Mouse (Mus musculus): ENCODE results near the gene Olfr1222. TPM values are rescaled to one million over a fixed set of nuclear protein-coding genes. Genes with fewer than 3 reads are reported as not detected.
"Not testable (repeated sequence)": the region's sequence is repeated elsewhere in the genome, so short reads cannot be mapped to it uniquely, and the experiment has no call there.

The Olfr1222 gene
- not detected for total RNA-seq (2021)
- long read RNA-seq, experiment 1 = 0 reads
- long read RNA-seq, experiment 2 = 0 reads

DNA sequence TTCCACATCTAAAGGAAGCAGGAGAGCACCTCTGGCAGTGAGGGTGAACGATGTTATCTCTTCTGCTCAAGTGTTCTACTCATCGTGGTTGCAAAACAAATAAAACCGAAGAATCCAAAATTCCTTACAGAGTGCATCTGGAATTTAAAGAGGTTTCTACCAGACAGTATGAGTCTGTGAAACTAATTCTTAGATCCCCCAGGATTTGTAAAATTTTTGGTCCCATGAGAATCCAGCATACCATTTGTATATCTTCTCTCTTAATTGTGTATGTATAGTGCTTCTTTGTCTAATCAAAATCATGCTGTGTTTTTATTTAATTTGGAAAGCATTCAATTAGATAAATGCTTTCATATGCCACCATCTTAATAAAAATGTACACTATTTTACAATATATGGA, at the start of gene Olfr1222:
TSS of gene Olfr1222 (minus strand) at position 101 of the 400 bp plus-strand sequence.
- intact Hi-C loops (cut with DNase I) = no loop called here
- Histone ChIP-seq H3K4me3 (no peak within 1 kb of the TSS), H3K27ac (no peak within 1 kb of the TSS)
- DNase-seq (ENCODE audit: extremely low spot score in 1 of 2, low spot score in 2 of 2) = no peak
- TF ChIP-seq CTCF (IDR thresholded peaks at IDR 0.05) = no peak

DNA sequence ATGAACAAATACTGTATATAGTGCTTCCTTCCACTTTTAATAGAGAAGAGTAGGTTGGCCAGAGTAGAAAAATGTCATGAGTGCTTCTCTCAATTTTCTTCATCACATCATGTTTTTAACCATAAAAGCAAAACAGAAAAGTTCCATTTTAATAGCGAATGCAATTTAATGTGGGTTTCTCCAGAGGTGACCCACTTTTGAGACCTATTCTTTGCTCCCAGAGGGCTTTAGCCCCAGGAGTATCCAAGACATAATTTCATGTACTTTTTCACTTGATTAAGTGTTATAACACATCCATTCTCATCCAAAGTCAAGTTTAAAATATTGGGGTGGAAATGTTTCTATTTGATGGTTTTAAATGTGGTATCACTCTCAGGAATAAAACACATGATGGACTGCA, 41.7 kb upstream of the Olfr1222 start, which contains the start of gene Olfr1225:
TSS of gene Olfr1225 (minus strand) at position 101 of the 400 bp plus-strand sequence.
- H3K27ac ChIP-seq = no peak within 1 kb of the TSS
- DNase-seq (ENCODE audit: extremely low spot score in 1 of 2, low spot score in 2 of 2) = no peak
- H3K4me3 ChIP-seq = no peak within 1 kb of the TSS
- intact Hi-C loops (cut with DNase I) = no loop called here
- TF ChIP-seq CTCF (IDR thresholded peaks at IDR 0.05) = no peak

DNA sequence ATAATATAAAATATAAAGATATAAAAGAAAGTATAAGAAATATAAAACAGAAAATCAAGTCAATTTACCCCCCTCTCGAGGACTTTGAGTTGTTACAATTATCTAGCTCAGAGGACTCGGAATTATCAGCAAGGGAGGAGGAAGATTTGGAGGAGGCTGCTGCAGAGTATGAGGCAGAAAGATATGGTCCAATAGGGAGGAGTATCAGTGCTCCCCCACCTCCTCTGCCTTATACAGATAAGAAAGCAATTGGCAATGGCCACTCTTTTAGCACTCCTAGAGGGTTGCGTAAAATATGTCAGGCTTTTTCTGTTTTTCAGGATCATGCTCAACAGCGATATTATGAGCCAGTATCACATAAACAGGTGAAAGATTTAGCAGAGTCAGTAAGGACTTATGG, 31.9 kb upstream of the Olfr1222 start:
- H3K27ac ChIP-seq; intact Hi-C loops (cut with DNase I); H3K4me3 ChIP-seq; DNase-seq (ENCODE audit: extremely low spot score in 1 of 2, low spot score in 2 of 2): not testable (repeated sequence)

DNA sequence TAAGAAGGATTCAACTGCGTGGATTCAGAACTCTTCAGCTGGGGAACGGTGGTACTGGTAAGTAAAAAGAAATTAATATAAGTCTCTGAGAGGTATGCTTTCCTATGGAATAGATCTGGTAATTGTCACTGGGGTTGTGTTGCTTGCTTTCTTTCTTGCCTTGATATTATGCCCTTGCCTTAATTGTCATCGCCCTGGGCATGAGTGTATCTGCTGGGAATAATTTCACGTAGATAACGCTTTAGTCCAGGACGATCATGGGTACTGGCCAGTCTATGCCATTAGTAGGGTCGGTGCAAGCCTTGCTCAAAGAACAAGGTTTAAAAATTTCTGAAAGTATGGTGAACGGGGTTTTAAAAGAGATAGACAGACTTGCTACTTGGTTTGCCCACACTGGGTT, 31.1 kb upstream of the Olfr1222 start, which contains the start of gene Olfr1224-ps1:
TSS of gene Olfr1224-ps1 (minus strand) at position 101 of the 400 bp plus-strand sequence.
- DNase-seq (ENCODE audit: extremely low spot score in 1 of 2, low spot score in 2 of 2); H3K27ac ChIP-seq; intact Hi-C loops (cut with DNase I); H3K4me3 ChIP-seq: not testable (repeated sequence)

DNA sequence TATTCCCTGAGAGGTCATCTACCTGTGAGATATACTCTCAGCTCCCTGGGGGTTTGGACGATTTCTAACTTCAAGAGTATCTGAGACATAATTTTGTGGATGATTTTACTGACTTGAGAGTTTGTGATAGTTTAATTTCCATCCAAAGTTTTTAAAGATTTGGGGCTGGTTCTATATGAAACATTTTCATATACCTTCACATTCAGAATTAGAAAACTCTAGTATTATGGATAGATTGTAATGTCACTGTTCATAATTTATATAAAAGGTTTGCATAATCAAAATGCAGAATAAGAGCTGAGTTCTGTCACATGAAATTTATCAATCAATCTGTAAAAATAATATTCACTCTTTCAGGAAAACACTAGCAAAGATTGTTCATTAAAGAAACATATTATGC, 18.6 kb upstream of the Olfr1222 start, which contains the start of gene Olfr1223:
TSS of gene Olfr1223 (minus strand) at position 101 of the 400 bp plus-strand sequence.
- no peak within 1 kb of the TSS for H3K27ac ChIP-seq
- intact Hi-C loops (cut with DNase I) = no loop called here
- no peak for DNase-seq (ENCODE audit: extremely low spot score in 1 of 2, low spot score in 2 of 2)
- no peak for TF ChIP-seq CTCF (IDR thresholded peaks at IDR 0.05)
- no peak within 1 kb of the TSS for H3K4me3 ChIP-seq

DNA sequence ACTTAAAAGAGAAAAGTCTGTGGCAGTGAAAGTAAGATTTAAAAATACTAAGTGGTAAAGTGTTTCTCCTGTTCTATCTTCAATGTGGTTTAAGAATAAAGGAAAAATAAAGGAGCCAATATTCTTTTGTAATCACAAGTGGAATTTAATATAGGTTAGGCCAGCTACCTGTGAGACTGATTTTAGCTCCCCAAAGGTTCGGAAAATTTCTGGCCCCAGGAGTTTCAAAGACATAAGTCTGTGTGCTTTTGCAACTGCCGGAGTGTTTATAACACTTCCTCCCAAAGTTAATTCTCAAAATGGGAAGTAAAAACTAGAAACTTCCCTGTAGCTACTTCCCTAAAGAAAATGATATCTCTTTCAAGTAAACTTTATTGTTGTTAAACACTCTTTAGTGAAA, 15.7 kb downstream of the Olfr1222 start, which contains the start of gene Olfr1221:
TSS of gene Olfr1221 (minus strand) at position 101 of the 400 bp plus-strand sequence.
- intact Hi-C loops (cut with DNase I) = no loop called here
- no peak for TF ChIP-seq CTCF (IDR thresholded peaks at IDR 0.05)
- Histone ChIP-seq H3K4me3 (no peak within 1 kb of the TSS), H3K27ac (no peak within 1 kb of the TSS)
- no peak for DNase-seq (ENCODE audit: extremely low spot score in 1 of 2, low spot score in 2 of 2)

DNA sequence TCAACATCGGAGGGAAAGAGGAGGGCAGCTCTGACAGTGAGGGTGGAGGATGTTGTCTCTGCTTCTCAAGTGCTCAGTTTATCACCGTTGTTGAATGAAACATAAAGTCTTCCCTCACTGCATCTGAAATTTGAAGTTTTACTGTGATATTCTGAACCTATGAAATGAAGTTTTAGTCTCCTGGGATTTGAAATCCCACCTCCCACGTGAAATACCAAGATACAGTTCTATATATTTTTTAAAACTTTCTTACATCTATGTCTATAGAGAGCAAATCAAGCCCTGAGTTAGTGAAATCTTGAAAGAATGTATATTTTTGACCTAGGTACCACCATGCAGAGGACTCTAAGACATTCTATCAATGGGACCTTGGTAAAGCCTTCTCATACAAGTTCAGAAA, 26.1 kb downstream of the Olfr1222 start, which contains the start of gene Olfr1220:
TSS of gene Olfr1220 (minus strand) at position 101 of the 400 bp plus-strand sequence.
- intact Hi-C loops (cut with DNase I) = no loop called here
- DNase-seq (ENCODE audit: extremely low spot score in 1 of 2, low spot score in 2 of 2) = no peak
- no peak within 1 kb of the TSS for H3K4me3 ChIP-seq
- no peak for TF ChIP-seq CTCF (IDR thresholded peaks at IDR 0.05)
- no peak within 1 kb of the TSS for H3K27ac ChIP-seq

DNA sequence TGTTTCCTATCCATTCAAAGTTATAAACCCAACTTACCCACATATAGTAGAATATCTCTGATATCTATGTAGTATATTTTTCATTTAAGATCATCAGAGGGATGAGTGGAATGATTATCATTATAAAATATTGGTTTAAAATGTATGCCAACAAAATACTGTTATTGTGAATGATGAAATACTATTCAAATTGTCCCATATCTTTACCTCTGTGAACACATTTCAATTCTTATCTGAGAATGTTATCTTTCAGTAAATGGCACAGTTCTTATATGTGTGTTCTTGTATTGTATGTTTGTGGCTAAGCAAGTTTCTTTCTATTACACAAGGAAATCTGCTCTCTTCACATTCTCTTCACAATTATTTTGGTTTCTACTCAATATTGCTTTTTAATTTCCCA, 27.2 kb downstream of the Olfr1222 start:
- no peak overlapping the region for H3K4me3 ChIP-seq
- no peak overlapping the region for H3K27ac ChIP-seq
- DNase-seq (ENCODE audit: extremely low spot score in 1 of 2, low spot score in 2 of 2) = no peak
- TF ChIP-seq CTCF (IDR thresholded peaks at IDR 0.05) = no peak
- intact Hi-C loops (cut with DNase I) = no loop called here

DNA sequence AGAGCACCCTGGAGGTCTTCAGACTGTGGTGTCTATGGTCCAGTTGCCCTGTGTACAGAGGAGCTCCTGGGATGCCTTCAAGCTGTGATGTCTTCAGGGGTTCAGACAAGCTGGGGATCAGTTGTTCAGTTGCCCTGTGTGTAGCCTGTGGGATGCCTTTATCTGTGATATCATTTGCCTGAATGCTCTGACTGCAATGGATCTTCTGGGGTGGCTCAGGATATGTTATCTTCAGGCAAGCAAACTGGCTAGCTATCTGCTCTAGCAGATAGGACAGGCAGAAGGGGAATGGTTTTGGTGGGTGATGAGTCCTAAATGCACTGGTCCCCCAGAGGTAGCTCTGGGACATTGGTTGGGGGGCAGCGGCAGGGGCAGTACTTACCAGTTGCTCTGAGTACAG, 39.0 kb downstream of the Olfr1222 start:
- intact Hi-C loops (cut with DNase I) = no loop called here
- no peak overlapping the region for H3K4me3 ChIP-seq
- TF ChIP-seq CTCF (IDR thresholded peaks at IDR 0.05) = no peak
- no peak for DNase-seq (ENCODE audit: extremely low spot score in 1 of 2, low spot score in 2 of 2)
- no peak overlapping the region for H3K27ac ChIP-seq

DNA sequence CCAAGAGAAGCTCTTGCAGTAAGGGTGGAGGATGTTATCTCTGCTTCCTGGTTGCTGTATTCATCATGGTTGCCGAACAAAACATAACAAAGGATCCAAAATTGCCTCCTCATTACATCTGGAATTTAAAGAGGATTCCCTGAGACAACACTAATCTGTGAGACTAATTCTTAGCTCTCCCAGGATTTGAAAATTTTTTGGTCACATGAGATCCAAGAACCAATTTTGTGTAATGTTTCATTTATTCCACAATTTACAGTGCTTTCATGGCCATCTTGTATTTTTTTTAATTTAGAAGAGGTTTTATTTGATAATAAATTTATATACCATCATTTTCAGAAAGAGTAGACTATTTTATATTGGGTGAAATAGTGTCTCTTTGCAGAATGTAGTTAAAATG, 49.4 kb downstream of the Olfr1222 start, which contains the start of gene Olfr1219:
TSS of gene Olfr1219 (minus strand) at position 101 of the 400 bp plus-strand sequence.
- no peak for TF ChIP-seq CTCF (IDR thresholded peaks at IDR 0.05)
- no peak for DNase-seq (ENCODE audit: extremely low spot score in 1 of 2, low spot score in 2 of 2)
- intact Hi-C loops (cut with DNase I) = no loop called here

DNA sequence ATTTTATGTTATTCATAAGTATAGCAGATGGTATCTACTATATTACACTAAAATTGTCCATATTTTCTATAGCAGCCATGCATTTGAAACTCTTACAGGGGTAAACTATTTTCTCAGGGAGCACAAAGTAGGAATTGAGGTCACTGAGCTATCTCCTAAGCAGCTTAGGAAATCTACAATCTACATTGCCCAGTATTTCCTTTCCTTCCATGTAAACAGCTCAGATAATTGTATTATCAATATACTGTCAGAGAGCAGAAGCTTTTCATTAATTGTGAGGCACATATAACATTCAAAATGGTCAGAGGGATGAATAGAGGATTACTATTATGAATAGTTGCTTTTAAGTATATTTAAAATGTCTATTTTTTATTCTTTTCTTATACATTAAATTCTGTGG, 51.4 kb downstream of the Olfr1222 start:
- intact Hi-C loops (cut with DNase I) = no loop called here
- no peak for DNase-seq (ENCODE audit: extremely low spot score in 1 of 2, low spot score in 2 of 2)
- no peak for TF ChIP-seq CTCF (IDR thresholded peaks at IDR 0.05)
- H3K4me3 ChIP-seq = no peak overlapping the region
- H3K27ac ChIP-seq = no peak overlapping the region

More for the DNA sequence above, 49.4 kb downstream of the Olfr1222 start, which contains the start of gene Olfr1219:
- no peak within 1 kb of the TSS for H3K4me3 ChIP-seq
- H3K27ac ChIP-seq = no peak within 1 kb of the TSS

Other genes starting within 250 kb of the Olfr1222 start
- gene Olfr1208, start 230.7 kb downstream of the Olfr1222 start, total RNA-seq (2021) = not detected
- not detected for gene Olfr1209, start 217.9 kb downstream of the Olfr1222 start, total RNA-seq (2021)
- gene Olfr1211, start 194.9 kb downstream of the Olfr1222 start, total RNA-seq (2021) = not detected
- not detected for gene Olfr1212, start 179.1 kb downstream of the Olfr1222 start, total RNA-seq (2021)
- gene Gm13762, start 152.8 kb downstream of the Olfr1222 start, total RNA-seq (2021) = not detected
- not detected for gene Olfr1214, start 140.4 kb downstream of the Olfr1222 start, total RNA-seq (2021)
- not detected for gene Olfr1215, start 126.1 kb downstream of the Olfr1222 start, total RNA-seq (2021)
- not detected for gene Olfr1216, start 114.7 kb downstream of the Olfr1222 start, total RNA-seq (2021)
- gene Olfr1217, start 101.0 kb downstream of the Olfr1222 start, total RNA-seq (2021) = not detected
- gene Olfr1218, start 71.9 kb downstream of the Olfr1222 start, total RNA-seq (2021) = not detected
- not detected for gene Olfr1219, start 49.5 kb downstream of the Olfr1222 start, total RNA-seq (2021)
- not detected for gene Olfr1220, start 26.2 kb downstream of the Olfr1222 start, total RNA-seq (2021)
- not detected for gene Olfr1221, start 15.8 kb downstream of the Olfr1222 start, total RNA-seq (2021)
- not detected for gene Olfr1223, start 18.5 kb upstream of the Olfr1222 start, total RNA-seq (2021)
- gene Olfr1224-ps1, start 31.0 kb upstream of the Olfr1222 start, total RNA-seq (2021) = not detected
- not detected for gene Olfr1225, start 41.6 kb upstream of the Olfr1222 start, total RNA-seq (2021)
- gene Olfr1226, start 67.0 kb upstream of the Olfr1222 start, total RNA-seq (2021) = not detected
- not detected for gene Olfr1228, start 121.0 kb upstream of the Olfr1222 start, total RNA-seq (2021)
- not detected for gene Olfr1229, start 155.0 kb upstream of the Olfr1222 start, total RNA-seq (2021)
- gene Olfr1230, start 164.2 kb upstream of the Olfr1222 start, total RNA-seq (2021) = not detected
- not detected for gene Olfr1231, start 174.0 kb upstream of the Olfr1222 start, total RNA-seq (2021)
- gene Olfr1232, start 196.6 kb upstream of the Olfr1222 start, total RNA-seq (2021) = not detected
- gene Olfr1233, start 209.3 kb upstream of the Olfr1222 start, total RNA-seq (2021) = not detected
- gene Olfr1234, start 231.8 kb upstream of the Olfr1222 start, total RNA-seq (2021) = not detected

Measured in left cerebral cortex, adult 2 months (tissue).